In the genomic region with DNA sequence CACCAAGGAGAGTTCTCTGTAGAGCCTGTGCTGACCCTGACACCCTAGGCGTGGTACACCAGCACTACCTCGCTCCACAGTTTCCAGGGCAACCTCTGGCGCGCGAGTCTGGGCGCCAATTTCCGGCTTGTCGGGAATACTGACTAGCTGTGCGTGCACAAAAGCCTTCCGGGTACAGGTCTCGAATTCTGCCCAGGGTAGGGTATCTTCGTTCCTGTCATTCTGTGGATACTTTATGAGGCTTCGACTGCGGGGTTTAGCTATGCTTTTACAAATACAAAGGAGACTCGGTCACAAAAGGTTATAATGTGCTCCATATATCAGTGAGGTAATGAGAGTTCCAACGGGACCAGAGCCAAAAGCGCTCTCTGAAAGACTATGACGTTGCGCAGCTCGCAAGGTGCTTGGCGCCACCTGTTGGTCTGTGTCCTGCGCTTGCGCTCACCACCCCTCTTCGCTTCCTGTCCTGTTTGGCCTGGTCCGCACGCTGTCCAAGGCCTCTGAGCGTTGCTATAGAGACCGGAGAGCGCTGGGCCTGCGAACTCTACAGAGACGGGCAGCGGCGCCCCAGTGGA, we compare ENCODE assay signal across 8 mouse cellular contexts. TPM values are rescaled to one million over a fixed set of nuclear protein-coding genes. Genes with fewer than 3 reads are reported as not detected.
DNase-seq lines count a peak whose midpoint lies in the region; ATAC-seq lines count a peak whose summit lies in the region.

TSS of gene 1700037C18Rik (minus strand) at position 153 of the 575 bp plus-strand sequence.
TSS of gene Cluap1 (plus strand) at position 265 of the 575 bp plus-strand sequence.

- peak; percentile 92 for ATAC-seq in frontal cortex, adult (ENCODE audit: low TSS enrichment)
- ATAC-seq in hindbrain, embryonic 11.5 days (ENCODE audit: low FRiP score) = peak; percentile 99

- peaks cover 4% of the 10 kb centered on the region for H3K36me3 ChIP-seq in hindbrain, embryonic 11.5 days (ENCODE audit: control insufficient read depth, insufficient read depth, low read length)

- no peaks in the 10 kb centered on the region for H3K9me3 ChIP-seq in hindbrain, embryonic 11.5 days (ENCODE audit: control insufficient read depth, low read length)

- peak within 1 kb of the TSS; percentile 44 for H3K9ac ChIP-seq in hindbrain, embryonic 11.5 days (ENCODE audit: low read depth, low read length)

- no peaks in the 10 kb centered on the region for H3K27me3 ChIP-seq in hindbrain, embryonic 11.5 days (ENCODE audit: control insufficient read depth, insufficient read depth, low read length)

- peak within 1 kb of the TSS; percentile 48 for H3K4me3 ChIP-seq in hindbrain, embryonic 11.5 days (ENCODE audit: low read depth, low read length)

- under 1% methylated on average over 33 of the region's 33 CpGs for WGBS in hindbrain, embryonic 11.5 days

- H3K4me1 ChIP-seq in hindbrain, embryonic 11.5 days (replicated peaks; ENCODE audit: control insufficient read depth, insufficient read depth, low read length) = no peaks in the 10 kb centered on the region

- DNase-seq in MN1 (ENCODE audit: low spot score) = peak; percentile 96
- peak; percentile 96 for DNase-seq in cerebellum, adult 9-10 months
- DNase-seq in hindbrain, embryonic 11.5 days (ENCODE audit: low spot score) = peak; percentile 92
- DNase-seq in layer of hippocampus, postnatal 10 days (ENCODE audit: low spot score in 2 of 2) = peak; percentile 94
- peak; percentile 96 for DNase-seq in lung, postnatal 10 days
- DNase-seq in ovary, postnatal 36 days (ENCODE audit: low spot score) = peak; percentile 91
- peak; percentile 88 for DNase-seq in thymus, postnatal 25 days

- H3K27ac ChIP-seq in hindbrain, embryonic 11.5 days (ENCODE audit: low read depth, low read length) = peak within 1 kb of the TSS; percentile 51; the same call in 1 of the 2 replicates

- H3K4me2 ChIP-seq in hindbrain, embryonic 11.5 days (replicated peaks; ENCODE audit: low read depth, low read length) = peak within 1 kb of the TSS; percentile 67

RNA-seq across cellular contexts. Expression of gene 1700037C18Rik, which starts in this region (rescaled TPM):
- 3.7 and 4.9 TPM in 2 replicates for polyA plus RNA-seq in hindbrain, embryonic 11.5 days (2014; fragmentation: Nextera tagmentation; extraction: Ambion mirVana)
- total RNA-seq in layer of hippocampus, postnatal 10 days (2021) = 1 to 10 TPM; 5.8 to 6.6 TPM

RNA-seq across cellular contexts. Expression of gene Cluap1, which starts in this region (rescaled TPM):
- polyA plus RNA-seq in hindbrain, embryonic 11.5 days (2014; fragmentation: Nextera tagmentation; extraction: Ambion mirVana) = 25.5 and 27.9 TPM in 2 replicates
- total RNA-seq in layer of hippocampus, postnatal 10 days (2021) = 10 to 100 TPM; 35.6 to 37.7 TPM

Comparison
In these comparisons a context has a peak if more than half of its experiments do, and no peak if none do; other contexts are left out.
1. Peak in every context shown above with its lines: DNase-seq, ATAC-seq, H3K4me3 ChIP-seq and H3K27ac ChIP-seq.